Mouse (Mus musculus): Measurements from ENCODE around the gene Rps7.
A peak's percentile ranks its signal among the peaks of the same experiment; 100 is the strongest.

Rps7 gene

DNA sequence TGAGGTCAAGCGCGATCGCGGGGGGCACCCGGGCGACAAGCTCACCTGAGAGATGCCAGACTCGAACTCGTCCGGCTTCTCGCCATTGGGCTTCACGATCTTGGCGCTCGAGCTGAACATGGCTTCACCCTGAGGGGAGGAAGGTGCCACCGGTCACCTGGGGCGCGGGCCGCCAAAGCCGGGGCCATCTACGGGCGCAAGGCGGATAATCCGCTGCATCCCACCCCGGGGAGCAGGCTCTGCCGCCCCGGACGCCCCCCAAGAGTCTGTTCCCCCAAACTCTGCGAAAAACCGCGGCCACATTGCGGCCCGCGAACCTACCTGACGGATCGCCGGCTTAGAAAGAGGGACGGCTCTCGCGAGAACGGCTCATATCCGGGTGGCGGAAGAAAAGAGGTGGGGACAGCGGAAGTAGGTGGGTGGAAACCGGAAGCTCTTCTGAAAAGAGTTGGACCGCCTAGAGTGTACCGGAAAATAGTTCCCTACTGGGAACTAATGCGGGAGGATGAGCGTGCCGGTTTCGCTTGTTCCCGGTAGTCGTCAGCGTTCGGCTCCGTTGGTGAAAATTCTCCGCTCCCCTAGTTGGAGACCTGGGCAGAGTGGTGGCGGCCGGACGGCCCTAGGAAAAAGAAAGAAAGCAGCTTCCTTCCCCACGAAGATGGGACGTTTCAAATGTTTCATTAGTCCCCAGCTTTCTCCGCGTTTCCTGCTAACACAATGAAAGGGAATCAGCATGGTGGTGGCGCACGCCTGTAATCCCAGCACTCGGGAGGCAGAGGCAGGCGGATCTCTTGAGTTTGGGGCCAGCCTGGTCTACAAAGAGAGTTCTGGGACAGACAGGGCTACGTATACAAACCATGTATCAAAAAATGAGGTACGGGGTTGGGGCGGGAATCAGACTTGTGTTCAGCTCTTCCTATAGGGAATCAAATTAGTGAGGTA, at the start of gene Rps7:
Gene Rps7, minus strand, starts transcription at position 419 of the 942 bp plus-strand sequence.
- DNase-seq: peak; percentile 96

- DNase-seq: no peak
Observed at GRCm38 (mm10) chr12:28684674-28685073, 48.9 kb upstream of the Rps7 start.

DNA sequence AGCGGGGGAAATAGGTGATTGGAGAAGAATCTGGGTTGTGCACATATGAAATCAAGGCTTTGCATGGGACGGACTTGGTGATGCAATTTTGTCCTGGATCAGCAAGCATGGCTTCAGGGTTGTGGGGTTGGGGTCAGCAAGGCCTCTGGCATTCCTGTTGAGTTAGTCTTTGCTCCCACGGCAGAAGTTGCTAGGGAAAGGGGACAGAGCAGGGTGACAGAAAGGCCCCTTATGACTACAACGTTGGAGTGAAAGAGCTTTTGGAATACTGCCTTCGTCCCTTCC, 40.1 kb upstream of the Rps7 start:
- DNase-seq: peak; percentile 17

GRCm38 (mm10) chr12:28675121-28675924, 39.6 kb upstream of the Rps7 start, which contains the start of gene Adi1:
Gene Adi1, plus strand, starts transcription at chr12:28675231.
- peak; percentile 82 for DNase-seq

GRCm38 (mm10) chr12:28674038-28674720, 38.4 kb upstream of the Rps7 start:
- DNase-seq: no peak

GRCm38 (mm10) chr12:28667287-28667686, 31.5 kb upstream of the Rps7 start:
- DNase-seq: no peak

- DNase-seq: no peak
Observed at GRCm38 (mm10) chr12:28666734-28667133, 31.0 kb upstream of the Rps7 start.

DNA sequence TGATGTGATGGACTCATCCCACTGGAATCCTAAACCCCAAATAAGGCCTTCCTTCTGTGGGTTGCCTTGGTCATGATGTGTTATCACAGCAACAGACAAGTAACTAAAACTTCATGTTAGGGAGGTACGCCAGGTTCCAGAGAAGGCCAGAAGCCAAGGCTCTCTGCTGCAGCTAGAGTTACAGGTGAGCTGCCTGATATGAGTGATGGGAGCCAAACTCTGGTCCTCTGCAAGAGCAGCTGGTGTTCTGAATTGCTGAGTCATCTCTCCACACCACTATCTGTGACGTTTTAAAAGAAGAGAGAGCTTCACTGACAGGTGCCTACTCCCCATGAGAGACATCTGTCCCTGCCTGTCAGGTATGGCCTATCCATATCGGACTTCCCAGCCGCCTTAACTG, 26.9 kb upstream of the Rps7 start:
- DNase-seq: no peak

- peak; percentile 84 for DNase-seq
Observed at GRCm38 (mm10) chr12:28649141-28650110, 13.7 kb upstream of the Rps7 start, which contains the start of gene Rnaseh1. Gene Rnaseh1, plus strand, starts transcription at chr12:28649602.

GRCm38 (mm10) chr12:28638778-28639177, 3.0 kb upstream of the Rps7 start:
- no peak for DNase-seq

GRCm38 (mm10) chr12:28636543-28636942, 790 bp upstream of the Rps7 start:
- no peak for DNase-seq

- no peak for DNase-seq
Observed at GRCm38 (mm10) chr12:28635058-28635534, 657 bp downstream of the Rps7 start.

DNA sequence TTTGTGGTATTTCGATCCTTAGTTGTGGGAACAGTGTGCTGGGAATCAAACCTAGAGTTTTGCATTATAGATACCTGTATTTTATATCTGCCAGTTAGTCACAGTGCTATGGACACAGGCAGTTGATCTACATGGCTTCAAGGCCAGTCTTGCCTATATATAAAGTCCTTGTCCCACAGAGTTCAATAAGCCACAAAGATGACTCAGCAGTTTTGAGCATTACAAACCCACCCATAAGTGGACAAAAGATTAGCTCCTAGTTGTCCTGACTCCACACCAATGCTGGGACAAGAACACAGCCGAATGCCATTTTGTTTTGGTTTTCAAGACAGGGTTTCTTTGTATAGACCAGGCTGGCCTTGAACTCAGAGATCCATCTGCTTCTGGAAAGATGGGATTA, 7.3 kb downstream of the Rps7 start:
- DNase-seq: no peak

DNA sequence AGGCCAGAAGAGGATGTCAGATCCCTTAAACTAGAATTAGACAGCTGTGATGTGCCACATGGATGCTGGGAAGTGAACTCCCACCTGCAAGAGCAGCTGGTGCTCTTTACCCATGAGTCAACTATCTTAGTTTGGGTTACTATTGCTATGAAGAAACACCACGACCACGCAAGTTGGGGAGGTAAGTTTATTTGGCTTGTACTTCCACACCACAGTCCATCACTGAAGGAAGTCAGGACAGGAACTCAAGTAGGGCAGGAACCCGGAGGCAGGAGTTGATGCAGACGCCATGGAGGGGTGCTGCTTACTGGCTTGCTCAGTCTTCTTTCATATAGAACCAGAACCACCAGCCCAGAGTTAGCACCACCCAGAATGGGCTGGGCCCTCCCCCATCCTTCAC, 8.7 kb downstream of the Rps7 start:
- no peak for DNase-seq

DNA sequence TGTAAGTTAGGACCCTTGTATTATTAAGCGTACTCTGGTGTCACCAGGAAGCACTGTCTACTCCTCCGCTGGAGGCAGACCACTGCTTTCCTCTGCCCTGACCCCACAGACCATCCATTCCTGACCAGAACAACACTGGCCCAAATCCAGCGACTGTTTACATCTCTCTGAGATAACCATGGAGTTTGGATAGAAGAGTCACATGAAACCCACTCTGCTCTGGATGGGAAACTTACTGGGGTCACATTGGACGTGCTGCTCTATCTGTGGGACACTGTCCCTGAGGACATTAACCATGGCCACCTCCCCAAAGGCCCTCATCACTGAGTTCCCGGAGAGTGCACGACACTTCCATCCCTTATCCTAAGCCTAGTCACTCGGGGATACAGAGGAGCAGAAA, 10.3 kb downstream of the Rps7 start:
- DNase-seq: no peak

DNA sequence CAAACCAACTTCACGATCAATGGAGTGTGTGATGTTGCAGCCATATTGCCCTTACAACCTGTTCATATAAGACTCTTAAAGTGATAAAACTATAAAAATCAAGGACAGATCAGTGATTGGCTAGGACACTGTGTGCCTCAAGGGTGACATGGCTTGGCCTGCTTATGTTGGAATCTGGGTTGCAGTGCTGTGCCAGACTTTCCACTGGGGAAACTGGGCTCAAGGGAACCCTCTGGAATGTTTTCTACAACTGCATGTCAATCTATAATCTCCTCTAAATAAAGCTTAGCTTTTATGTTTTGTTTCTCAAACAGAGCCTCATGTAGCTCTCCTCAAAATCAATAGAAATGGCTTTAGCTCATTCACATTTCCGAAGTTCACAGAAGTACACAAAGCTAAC, 11.5 kb downstream of the Rps7 start:
- DNase-seq: no peak

DNA sequence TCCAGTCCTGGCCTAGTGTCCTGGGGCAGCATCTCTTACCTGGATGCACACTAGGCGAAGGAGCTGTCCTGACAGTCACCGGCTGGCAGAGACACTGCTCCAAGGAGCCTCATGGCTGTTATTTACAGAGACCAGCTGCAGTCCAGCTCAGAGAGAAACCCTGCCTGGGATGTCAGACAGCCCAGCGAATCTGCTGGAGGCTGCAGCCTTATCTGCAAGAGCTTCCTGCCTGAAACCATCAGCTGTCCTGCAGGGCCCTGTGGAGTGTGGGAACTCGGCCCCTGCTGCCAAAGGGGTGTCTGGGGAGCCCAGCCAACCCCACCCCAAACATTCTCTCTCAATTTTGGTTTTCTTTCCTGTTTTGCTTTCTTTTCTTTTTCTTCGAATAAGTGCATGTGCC, 12.6 kb downstream of the Rps7 start, which contains the start of gene Colec11:
Gene Colec11, minus strand, starts transcription at position 183 of the 400 bp plus-strand sequence.
- no peak for DNase-seq

DNA sequence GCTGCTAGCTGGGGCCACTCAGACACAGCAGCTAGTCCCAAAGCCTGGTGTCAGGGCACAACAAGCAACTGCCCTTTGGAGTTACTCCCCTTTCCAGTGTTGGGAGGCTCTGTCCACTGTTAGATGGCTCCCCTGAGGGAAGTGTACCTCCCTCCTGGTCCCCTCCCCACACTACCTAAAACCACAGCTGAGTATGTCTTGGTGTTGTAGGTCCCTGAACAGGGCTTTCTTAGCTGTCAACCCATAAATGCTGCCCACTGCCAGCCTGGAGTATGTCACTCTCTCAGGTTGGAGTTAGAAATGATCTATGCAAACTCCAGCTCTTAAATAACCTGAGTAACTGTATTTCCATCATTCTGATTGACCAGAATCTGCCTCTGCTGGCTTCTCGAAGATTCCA, 13.1 kb downstream of the Rps7 start:
- DNase-seq: no peak

DNA sequence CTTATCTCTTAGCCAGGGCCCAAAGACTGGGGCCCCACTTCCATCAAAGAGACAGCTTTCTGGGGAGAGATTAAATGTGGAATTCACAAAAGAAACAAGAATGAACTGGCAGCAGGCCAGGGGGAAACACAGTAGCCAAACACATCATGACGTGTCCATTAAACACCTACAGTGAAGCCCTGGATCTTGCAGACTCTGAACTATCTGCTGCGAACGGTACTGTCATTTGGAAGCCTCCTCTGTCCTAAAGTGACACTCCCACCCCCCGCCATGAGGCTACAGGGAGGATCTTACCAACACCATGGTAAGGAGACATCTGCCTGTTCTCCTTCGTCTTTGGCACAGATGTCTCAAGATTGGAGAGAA, 13.6 kb downstream of the Rps7 start:
- no peak for DNase-seq

- DNase-seq: no peak
Observed at GRCm38 (mm10) chr12:28621451-28622166, 14.1 kb downstream of the Rps7 start.

DNA sequence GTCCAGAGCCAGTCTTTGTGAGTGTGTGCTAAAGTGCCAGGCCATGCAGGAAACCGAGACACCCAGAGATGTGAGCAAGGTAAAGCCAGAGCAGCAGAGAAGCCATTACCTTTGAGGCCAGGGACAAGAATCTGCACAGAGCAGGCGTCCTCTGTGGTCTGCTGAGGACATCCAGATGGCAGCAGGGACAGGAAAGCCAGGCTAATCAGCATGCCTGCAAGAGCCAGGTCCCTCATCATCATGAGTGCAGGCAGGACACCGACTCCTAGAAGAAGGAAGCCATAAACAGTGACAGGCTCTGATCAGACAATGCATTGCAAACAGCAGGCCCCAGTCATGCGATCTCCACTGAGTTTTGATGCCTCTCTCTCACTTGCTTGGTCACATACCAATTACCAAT, 18.5 kb downstream of the Rps7 start:
- DNase-seq: no peak

Measured in cerebellum, adult 8-10 months (tissue).